Mouse (Mus musculus) limb, embryonic 11.5 days (tissue): ENCODE measurements around the gene Isg15. TPM values are rescaled to one million over a fixed set of nuclear protein-coding genes. Genes with fewer than 3 reads are reported as not detected.
"Not testable (repeated sequence)": the region's sequence is repeated elsewhere in the genome, so short reads cannot be mapped to it uniquely, and the experiment has no call there.

ENCODE experiments used
- ATAC-seq: fragments of 200-750 bp; cut with Nextera tagmentation; 2 replicates; pipeline ENCODE4 v1.8.0; 2017; ENCODE audit warnings: low read depth; ENCODE audit not compliant: insufficient number of reproducible peaks, low FRiP score, low TSS enrichment
- DNase-seq: peaks from one replicate; pipeline ENCODE4 v3.0.0-alpha.2; 2015; ENCODE audit warnings: low spot score
- H3K27ac ChIP-seq: fragments of 300-500 bp; sonication (generic); replicated peaks from 2 replicates; pipeline ENCODE4 v1.5.1; 2014; ENCODE audit warnings: low read depth, mild to moderate bottlenecking, low read length
- H3K27me3 ChIP-seq: fragments of 300-500 bp; sonication (generic); 2 replicates; pipeline ENCODE4 v1.6.1; 2014; ENCODE audit warnings: mild to moderate bottlenecking, low read length, mixed read lengths; ENCODE audit not compliant: control insufficient read depth, insufficient read depth
- H3K36me3 ChIP-seq: fragments of 300-500 bp; sonication (generic); 2 replicates; pipeline ENCODE4 v1.6.1; 2014; ENCODE audit warnings: mild to moderate bottlenecking, low read length, moderate library complexity, mixed read lengths; ENCODE audit not compliant: control insufficient read depth, insufficient read depth
- H3K4me1 ChIP-seq: fragments of 300-500 bp; sonication (generic); 2 replicates; pipeline ENCODE4 v1.6.1; 2014; ENCODE audit warnings: low read length, mixed read lengths; ENCODE audit not compliant: control insufficient read depth, insufficient read depth
- H3K4me2 ChIP-seq: fragments of 300-500 bp; sonication (generic); 2 replicates; pipeline ENCODE4 v1.6.1; 2014; ENCODE audit warnings: low read depth, mild to moderate bottlenecking, moderate library complexity; ENCODE audit not compliant: severe bottlenecking
- H3K4me3 ChIP-seq: fragments of 300-500 bp; sonication (generic); 2 replicates; pipeline ENCODE4 v1.5.1; 2014; ENCODE audit warnings: low read depth, low read length
- H3K9ac ChIP-seq: fragments of 300-500 bp; sonication (generic); 2 replicates; pipeline ENCODE4 v1.6.1; 2014; ENCODE audit warnings: mild to moderate bottlenecking, low read length
- H3K9me3 ChIP-seq: fragments of 300-500 bp; sonication (generic); 2 replicates; pipeline ENCODE4 v1.6.1; 2016; ENCODE audit warnings: low read length; ENCODE audit not compliant: control insufficient read depth
- WGBS: fragments of 180-500 bp; shearing (Covaris S2); extraction: QIAGEN DNeasy Blood & Tissue Kit; methylation state at CpG from one replicate; pipeline ENCODE4 v1.1.7; 2014; 5-methylcytosine and 5-hydroxymethylcytosine counted together
- microRNA-seq: library from miRNA; unstranded; fragments of <30 nt; microRNA quantifications from one replicate; pipeline ENCODE4, GENCODE M21; 2016
- polyA plus RNA-seq: library from polyadenylated mRNA; unstranded; fragments of >200 nt; fragmentation: Nextera tagmentation; extraction: Ambion mirVana; gene quantifications from 2 replicates; pipeline ENCODE4 v1.2.1, GENCODE M21; 2014

Gene Isg15
- polyA plus RNA-seq, 1 experiment from 2014 or later = 0.20 TPM

GRCm38 (mm10) chr4:156166477-156166876, 34.1 kb downstream of the Isg15 start:
- Histone ChIP-seq H3K9me3 (no peaks in the 10 kb centered on the region), H3K27me3 (no peaks in the 10 kb centered on the region), H3K4me3 (no peak overlapping the region), H3K4me1 (no peaks in the 10 kb centered on the region), H3K36me3 (peaks cover 44% of the 10 kb centered on the region), H3K4me2 (no peak overlapping the region), H3K27ac (no peak overlapping the region), H3K9ac (no peak overlapping the region)
- 91% methylated on average over 9 of the region's 9 CpGs for WGBS
- no peak for ATAC-seq
- DNase-seq = no peak

GRCm38 (mm10) chr4:156154771-156155170, 45.8 kb downstream of the Isg15 start:
- WGBS = 98% methylated on average over 3 of the region's 3 CpGs
- no peak for DNase-seq
- Histone ChIP-seq H3K4me2 (no peak overlapping the region), H3K27me3 (no peaks in the 10 kb centered on the region), H3K4me1 (no peaks in the 10 kb centered on the region), H3K9me3 (no peaks in the 10 kb centered on the region), H3K36me3 (no peaks in the 10 kb centered on the region), H3K27ac (no peak overlapping the region), H3K9ac (no peak overlapping the region), H3K4me3 (no peak overlapping the region)
- ATAC-seq = no peak

GRCm38 (mm10) chr4:156150887-156151286, 49.7 kb downstream of the Isg15 start:
- not testable (repeated sequence) for H3K27ac ChIP-seq, H3K36me3 ChIP-seq, ATAC-seq, H3K4me1 ChIP-seq, H3K27me3 ChIP-seq, H3K9me3 ChIP-seq, H3K9ac ChIP-seq, H3K4me2 ChIP-seq, DNase-seq, H3K4me3 ChIP-seq
- 88% methylated on average over 10 of the region's 10 CpGs for WGBS

Small RNA genes lying within 50 kb of the gene (microRNA-seq; reads per million reads assigned to microRNA genes)
- gene Mir7658 = 6.1 reads per million, percentile 13 among the genes with 10 or more reads in this experiment

Other genes with a start within 250 kb of the Isg15 start
- 24.3 and 28.5 TPM in 2 replicates for gene C1qtnf12, start 238.5 kb downstream of the Isg15 start, polyA plus RNA-seq
- 15.4 and 16.4 TPM in 2 replicates for gene B3galt6, start 208.2 kb downstream of the Isg15 start, polyA plus RNA-seq
- gene Sdf4, start 207.9 kb downstream of the Isg15 start, polyA plus RNA-seq = 131 and 142 TPM in 2 replicates
- 0.29 and 0.58 TPM in 2 replicates for gene Tnfrsf4, start 187.0 kb downstream of the Isg15 start, polyA plus RNA-seq
- gene Tnfrsf18, start 174.7 kb downstream of the Isg15 start, polyA plus RNA-seq = 0.62 and 0.65 TPM in 2 replicates
- 0.33 and 0.55 TPM in 2 replicates for gene Ttll10, start 141.4 kb downstream of the Isg15 start, polyA plus RNA-seq
- gene 9430015G10Rik, start 90.8 kb downstream of the Isg15 start, polyA plus RNA-seq = 61.9 and 71.4 TPM in 2 replicates
- 0.81 and 1.0 TPM in 2 replicates for gene Rnf223, start 70.3 kb downstream of the Isg15 start, polyA plus RNA-seq
- gene Agrn, start 3.3 kb downstream of the Isg15 start, polyA plus RNA-seq = 38.6 and 41.5 TPM in 2 replicates
- gene AW011738, start 2.5 kb upstream of the Isg15 start, polyA plus RNA-seq = 0.28 and 0.70 TPM in 2 replicates
- 0.26 and 0.35 TPM in 2 replicates for gene Perm1, start 15.1 kb upstream of the Isg15 start, polyA plus RNA-seq
- gene Plekhn1, start 34.0 kb upstream of the Isg15 start, polyA plus RNA-seq = 20.1 and 20.2 TPM in 2 replicates
- gene Noc2l, start 35.2 kb upstream of the Isg15 start, polyA plus RNA-seq = 86.4 and 92.0 TPM in 2 replicates
- 0.60 and 0.61 TPM in 2 replicates for gene Samd11, start 54.8 kb upstream of the Isg15 start, polyA plus RNA-seq
- not detected in 2 replicates for gene Vmn2r-ps159, start 130.3 kb upstream of the Isg15 start, polyA plus RNA-seq